Mouse (Mus musculus): Measurements from ENCODE around the gene Bmp2k.

DNA sequence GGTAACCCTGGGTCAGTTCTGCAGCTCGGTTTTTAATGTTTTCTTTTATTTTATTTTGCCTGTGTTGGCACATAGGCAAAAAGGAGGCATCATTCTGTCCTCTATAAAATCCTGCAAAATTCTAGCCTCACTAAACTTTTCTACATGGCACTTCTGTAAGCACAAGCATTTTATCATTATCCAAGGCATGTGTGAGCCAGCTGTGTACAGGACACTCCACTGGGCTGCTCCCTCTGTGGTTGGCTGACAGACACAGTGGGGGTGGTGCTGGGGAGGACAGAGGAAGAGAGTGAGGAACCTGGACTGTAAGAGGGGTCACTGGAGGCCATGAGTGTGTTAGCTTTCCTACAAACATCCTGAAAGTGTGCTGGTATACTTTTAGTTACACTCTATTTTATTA lies 64.6 kb downstream of the Bmp2k start:
- TF ChIP-seq POLR2AphosphoS2 (IDR thresholded peaks at IDR 0.05; ENCODE audit: low read depth, low read length) = no peak
- TF ChIP-seq POLR2A (IDR thresholded peaks at IDR 0.05; ENCODE audit: low read depth, low read length) = no peak
- TF ChIP-seq CTCF (conservative IDR thresholded peaks at IDR 0.05 in 1 of 2, IDR thresholded peaks at IDR 0.05 in 1 of 2; ENCODE audit: low read depth in 2 of 2, low read length in 2 of 2) = no peak
- no peak for TF ChIP-seq CHD2 (IDR thresholded peaks at IDR 0.05; ENCODE audit: low read length)
- no peak for TF ChIP-seq RAD21 (IDR thresholded peaks at IDR 0.05; ENCODE audit: low read depth, low read length)
- TF ChIP-seq E2F4 (IDR thresholded peaks at IDR 0.05; ENCODE audit: insufficient replicate concordance, low read depth, low read length) = no peak
- no peak for TF ChIP-seq TCF12 (IDR thresholded peaks at IDR 0.05; ENCODE audit: low read depth, low read length)
- TF ChIP-seq KAT2A (IDR thresholded peaks at IDR 0.05; ENCODE audit: insufficient replicate concordance, low read length) = no peak
- TF ChIP-seq MYC (IDR thresholded peaks at IDR 0.05; ENCODE audit: low read depth, low read length) = no peak
- TF ChIP-seq MAFK (IDR thresholded peaks at IDR 0.05; ENCODE audit: insufficient replicate concordance, low read length) = no peak
- TF ChIP-seq TBP (conservative IDR thresholded peaks at IDR 0.05; ENCODE audit: low read depth, low read length) = no peak
- TF ChIP-seq EP300 (IDR thresholded peaks at IDR 0.05; ENCODE audit: low read length) = no peak
- TF ChIP-seq USF2 (conservative IDR thresholded peaks at IDR 0.05; ENCODE audit: low read depth, low read length) = no peak

Data from CH12.LX (cell line).